Mouse (Mus musculus) brain, embryonic 18.5 days (tissue): ENCODE results near the gene Bag3.

Experiments used
- DNase-seq: peaks from one replicate; pipeline ENCODE4 v3.0.0-alpha.2; 2012; ENCODE audit warnings: low read depth, low spot score

Gene Bag3

DNA sequence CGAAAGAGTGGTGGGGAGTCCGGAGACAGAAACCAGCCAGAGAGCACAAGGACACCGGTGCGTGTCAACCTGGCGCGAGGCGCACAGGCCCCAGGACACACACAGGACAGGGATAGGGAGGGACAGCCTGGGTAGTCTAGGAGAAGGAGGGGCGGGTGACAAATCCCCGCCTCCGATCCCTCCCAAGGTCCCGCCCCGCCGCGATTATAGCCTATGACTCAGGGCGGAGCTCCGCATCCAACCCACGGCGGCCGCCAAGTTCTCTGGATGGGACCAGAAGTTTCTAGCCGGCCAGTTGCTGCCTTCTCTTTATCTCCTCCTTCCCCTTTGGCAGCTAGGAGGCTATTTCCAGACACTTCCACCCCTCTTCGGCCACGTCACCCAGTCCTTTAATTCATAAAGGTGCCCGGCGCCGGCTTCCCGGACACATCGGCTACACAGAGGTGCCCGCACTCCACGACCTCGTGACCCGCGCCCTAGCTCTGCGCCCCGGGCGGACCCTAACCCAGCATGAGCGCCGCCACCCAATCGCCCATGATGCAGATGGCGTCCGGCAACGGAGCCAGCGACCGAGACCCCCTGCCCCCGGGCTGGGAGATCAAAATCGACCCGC, at the start of gene Bag3:
Bag3 (plus strand) TSS at position 268 of the 613 bp plus-strand sequence.
- DNase-seq: no peak

DNA sequence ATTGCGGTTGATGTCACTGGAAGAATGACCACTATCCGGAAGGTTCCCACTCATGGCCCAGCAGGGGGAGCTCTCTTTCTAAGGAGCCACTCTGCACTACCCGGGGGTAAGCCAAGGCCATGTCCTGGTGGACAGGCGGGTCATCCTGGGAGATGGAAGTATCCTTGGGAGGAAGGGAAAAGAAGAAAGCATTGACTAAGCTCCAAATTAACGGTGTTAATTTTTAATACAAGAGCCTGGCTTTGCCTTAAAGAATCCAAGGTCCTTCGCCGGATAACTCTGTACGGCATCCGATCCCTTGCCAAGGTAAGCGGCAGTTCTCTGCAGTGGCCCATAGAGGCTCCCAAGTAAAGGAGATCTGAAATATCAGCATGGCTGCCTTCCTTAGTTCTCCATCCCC, 49.1 kb upstream of the Bag3 start:
- peak; percentile 30 for DNase-seq

DNA sequence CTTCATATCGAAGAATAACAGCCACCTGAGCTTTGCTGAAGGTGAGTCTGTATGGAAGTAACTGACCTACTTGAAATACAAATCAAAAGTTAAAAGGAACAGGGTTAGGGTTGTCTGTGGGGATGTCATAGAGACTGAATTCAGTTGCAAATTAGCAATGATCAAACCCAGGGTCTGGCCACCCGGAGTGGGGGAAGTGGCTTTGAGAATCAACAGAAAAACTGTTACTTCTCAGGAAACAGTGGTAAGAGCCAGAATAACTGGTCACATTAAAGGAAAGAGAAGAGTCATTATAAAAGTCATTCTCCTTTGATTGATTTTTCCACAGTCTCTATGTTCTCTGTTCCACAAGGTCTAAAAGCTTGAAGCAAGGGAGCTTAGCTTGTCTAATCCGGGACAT, 34.4 kb upstream of the Bag3 start:
- DNase-seq: no peak

DNA sequence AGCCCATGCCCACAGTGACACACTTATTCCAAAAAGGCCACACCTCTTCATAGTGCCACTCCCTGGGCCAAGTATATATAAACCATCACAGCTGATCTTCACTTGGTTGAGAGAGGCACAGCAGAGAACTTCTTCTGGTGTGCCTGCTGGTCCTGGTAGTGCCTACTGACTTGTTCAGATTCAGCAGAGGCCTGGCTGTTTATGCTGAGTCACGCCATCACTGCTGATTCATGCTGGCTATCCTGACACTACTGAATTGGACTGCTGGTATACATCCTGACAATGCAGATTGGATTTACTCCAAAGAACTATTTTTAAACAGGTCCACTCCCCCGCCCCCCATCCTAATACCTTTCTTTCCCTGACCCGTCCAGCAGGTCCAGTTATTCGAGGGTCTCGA, 28.9 kb upstream of the Bag3 start:
- DNase-seq: no peak

DNA sequence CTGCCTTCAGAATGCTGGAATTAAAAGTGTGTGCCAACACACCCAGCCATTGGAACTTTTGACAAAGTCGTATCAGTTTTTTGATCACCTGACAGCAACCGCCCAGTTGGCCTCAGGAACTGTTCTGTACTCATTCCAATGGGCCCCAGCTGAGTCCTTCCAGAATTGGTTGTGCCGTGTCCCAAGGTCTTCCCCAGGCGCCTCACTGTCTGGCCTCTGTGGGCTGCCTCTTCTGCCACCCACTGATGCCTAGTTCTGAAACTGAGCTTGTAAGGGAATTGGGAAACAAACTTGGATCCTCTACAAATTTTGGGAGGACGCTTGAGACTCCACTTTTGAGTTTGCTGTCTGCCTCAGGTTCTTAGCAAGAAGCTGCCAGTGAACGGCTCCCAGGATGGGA, 23.6 kb upstream of the Bag3 start:
- DNase-seq: no peak

DNA sequence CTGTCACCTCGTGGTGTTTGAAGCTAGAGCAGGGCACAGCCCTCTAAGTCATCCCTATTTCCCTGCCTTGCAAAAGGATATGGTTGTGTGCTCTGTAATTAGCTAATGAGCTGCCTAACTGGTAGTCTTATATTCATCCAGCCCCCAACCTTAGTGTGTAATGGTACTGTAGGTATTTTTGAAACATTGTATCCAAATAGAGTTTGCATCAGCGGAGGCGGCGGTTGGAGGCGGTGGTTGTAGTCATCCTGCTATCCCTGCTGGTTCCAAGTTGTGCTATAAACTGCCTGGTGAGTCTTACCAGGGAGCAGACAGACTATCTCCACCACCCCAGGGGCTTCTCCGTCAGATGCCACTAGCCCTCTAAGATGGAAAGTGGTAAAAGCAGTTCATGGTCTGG, 19.3 kb upstream of the Bag3 start:
- DNase-seq: no peak

DNA sequence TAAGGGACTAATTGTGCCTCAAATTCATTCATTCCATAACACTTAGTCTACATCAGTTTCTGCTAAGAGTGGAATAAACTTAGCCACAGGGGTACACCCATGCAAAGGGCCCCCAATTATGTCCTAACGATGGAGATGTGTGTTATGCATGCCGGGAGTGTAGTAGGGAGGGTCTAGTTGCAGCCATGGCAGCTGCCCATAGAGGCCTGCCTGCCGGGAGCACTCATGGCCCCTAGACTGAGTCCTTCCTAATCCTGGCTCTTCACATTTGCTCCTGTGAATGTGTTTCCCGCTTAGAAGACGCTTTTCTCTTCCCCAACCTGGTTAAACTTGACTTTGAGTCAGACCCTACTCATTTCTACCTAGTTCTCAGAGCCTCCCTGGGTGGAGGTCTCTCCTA, 11.5 kb upstream of the Bag3 start:
- DNase-seq: no peak

DNA sequence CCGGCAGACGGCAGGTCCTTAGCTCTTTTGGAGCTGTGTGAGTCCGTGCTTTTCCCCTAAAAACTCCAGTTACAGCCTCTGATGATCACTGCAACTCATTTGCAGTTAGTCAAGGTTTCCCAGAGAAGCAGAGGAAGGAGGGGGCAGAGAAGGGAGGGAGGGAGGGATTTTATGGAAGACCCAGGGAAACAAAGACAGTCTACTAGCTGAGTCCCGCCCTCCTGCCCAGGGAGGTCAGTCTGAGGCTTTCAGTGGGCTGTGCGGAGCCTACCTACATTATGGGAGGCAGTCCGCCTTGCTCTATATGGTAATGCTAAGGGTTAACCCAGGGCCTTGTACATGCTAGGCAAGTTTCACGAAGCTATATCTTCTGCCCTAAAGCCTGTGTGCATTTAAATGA, 9.9 kb upstream of the Bag3 start:
- DNase-seq: no peak

DNA sequence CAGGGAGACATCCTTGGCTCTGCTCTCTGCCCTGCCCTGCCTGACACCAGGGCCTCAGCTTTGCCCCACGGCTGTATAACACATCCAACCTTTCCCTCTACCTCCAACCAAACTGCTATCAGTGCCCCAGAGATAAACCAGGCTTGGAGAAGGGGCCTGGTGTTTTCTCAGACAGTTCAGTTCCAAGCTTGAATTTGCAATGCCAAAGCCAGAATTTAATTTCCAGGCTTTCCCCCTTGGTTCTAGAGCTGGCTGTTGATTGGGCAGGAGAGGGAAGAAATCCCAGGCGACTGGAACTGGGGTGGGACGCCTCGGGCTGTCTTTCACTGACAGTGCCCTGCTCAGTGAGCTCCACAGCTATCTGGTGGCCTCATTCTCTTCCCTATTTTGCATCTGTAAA, 9.1 kb upstream of the Bag3 start:
- no peak for DNase-seq

DNA sequence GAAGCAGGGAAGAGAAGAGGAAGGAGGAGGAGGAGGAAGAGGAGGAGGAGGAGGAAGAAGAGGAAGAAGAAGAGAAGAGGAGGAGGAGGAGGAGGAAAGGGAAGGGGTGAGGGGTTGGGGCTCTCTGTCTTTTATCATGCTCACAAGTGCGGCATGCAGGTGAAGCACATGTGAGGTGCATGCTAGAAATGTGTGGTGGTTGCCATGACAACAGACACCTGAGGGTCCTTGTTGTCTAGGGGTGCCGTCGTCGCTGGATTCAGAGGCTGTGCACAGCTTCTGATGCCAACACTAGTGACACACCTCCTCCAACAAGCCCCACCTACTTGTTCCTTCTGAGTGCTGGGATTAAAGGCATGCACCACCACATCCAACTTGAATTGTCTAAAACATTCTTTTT, 7.1 kb upstream of the Bag3 start:
- peak; percentile 40 for DNase-seq

DNA sequence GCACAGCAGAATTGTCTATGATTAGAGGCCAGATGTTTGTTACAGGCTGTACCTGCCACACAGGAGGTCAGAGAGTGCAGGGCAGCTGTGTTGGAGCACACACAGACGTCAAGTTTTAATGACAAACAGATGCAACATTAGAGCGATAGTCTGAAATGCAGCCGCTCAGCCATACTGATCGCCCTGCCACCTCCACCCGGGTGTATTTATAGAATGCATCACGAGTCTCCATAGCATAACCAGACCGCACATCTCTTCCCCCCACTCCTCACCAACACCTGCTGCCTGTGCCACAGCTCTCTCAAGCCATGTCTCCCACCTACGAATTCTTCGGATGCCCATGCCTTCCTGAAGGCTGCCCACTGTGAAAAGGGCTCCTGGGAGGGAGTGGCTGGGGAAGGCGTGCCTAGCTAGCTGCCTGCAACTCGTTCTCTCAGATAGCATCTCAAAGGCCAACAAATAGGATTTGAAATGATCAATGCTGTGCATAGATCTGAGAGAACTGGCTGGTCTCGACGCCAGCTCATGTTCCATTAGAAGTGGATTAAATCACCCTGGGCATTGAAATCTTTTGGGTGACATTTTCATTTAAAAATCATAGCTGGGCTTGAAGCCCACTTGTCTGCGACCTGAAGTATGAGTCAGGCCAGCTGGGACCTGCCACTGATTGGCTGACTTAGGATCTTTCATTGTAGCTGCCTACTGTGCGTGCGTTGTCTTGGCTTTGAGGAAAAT, 3.9 kb upstream of the Bag3 start:
- no peak for DNase-seq

DNA sequence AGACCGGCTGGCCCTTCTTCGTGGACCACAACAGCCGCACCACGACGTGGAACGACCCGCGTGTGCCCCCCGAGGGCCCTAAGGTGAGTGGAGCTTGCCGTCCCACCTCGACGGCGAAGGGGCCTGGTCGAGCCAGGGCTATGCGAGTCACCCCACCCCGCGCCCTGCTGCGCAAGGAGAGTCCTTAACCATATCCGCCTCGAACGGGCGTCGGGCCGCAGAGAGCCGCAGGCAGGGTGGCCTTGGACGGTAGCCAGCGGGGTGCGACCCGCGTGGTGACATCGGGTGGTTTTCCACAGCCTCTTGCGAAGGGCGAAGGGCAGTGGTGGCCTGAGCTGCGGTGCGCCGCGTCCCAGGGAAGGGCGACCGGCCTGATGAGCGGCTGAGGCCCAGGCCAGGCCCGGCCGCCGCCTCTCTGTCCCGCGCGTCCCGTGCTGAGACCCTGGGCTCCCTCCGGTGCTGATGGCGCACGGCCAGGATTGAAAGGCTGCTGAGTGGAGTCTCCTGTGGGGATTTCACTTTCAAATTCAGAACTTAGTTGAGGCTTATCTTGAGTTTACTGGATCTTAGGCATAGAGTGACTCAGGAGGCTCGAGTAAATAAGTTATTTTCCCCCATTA, 656 bp downstream of the Bag3 start:
- no peak for DNase-seq

DNA sequence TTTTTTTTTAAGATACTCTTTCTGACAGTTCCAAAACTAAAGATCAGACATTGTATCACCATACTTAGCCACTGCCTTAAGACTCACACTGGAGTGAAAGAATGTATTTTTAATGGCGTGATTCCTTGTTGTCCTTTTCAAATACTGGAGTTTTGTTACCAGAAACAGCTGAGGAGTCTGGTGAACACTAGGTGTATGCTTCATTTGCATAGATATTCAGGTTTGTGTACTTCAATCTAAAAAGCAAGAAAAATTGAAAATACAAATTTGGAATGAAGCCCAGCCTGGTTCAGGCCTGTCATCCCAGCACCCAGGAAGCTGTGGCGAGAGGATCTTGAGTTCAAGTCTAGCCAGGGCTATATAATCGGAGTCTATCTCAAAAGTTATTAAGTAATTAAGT, 1.2 kb downstream of the Bag3 start:
- DNase-seq: no peak

DNA sequence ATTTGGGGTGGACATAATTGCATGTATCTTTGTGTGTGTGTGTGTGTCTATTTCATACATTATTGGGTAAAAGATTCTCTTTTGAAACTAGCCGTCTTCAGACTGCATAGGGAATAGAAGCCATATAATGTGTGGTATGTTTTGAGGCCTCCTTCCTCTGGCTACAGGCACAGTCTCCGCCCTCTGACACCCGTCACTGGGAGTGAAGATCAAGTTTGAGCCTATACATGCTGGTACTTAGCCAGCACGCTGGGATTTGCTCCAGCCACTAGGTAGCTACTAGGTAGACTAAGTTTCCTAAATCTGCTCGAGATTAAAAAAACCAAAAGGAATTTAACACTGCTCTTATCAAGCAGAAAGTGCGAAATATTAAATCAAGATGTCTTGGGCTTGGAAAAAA, 3.2 kb downstream of the Bag3 start:
- no peak for DNase-seq

DNA sequence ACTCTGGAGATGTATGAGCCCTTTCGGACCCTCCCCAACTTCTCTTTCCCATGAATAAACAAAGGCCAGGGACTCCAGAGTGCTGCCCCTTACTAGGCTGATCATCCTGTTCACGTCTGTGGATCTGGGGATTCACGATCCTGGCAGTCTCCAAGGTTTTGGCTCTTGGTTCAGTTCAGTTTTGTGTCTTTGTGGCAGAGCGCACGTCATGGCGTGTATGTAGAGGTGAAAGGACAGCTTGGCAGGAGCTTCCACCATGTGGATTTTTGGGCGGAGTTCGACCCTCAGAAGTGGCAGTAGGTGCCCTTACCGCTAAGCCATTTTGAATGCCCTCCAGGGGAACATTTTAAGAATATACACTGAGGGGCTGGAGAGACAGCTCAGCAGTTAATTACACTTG, 5.2 kb downstream of the Bag3 start:
- no peak for DNase-seq

DNA sequence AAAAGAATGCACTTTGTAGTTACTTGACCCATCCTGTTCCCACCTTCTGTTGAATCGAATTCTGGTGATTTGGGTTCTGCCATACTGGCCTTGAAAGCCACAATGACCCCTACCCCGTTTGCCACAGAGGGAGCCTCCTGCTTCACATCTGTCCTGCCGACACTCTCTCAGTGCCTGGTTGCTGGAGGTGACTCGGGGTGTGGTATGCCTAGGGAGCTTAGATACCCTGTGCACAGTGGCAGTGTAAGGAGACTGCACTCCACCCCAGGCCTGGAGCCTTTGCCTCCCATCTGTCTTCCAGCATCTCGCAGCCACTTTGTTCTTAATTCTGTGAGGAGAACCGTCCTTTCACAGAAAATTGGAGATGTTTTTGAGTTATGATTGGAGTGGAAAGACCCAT, 5.7 kb downstream of the Bag3 start:
- no peak for DNase-seq

DNA sequence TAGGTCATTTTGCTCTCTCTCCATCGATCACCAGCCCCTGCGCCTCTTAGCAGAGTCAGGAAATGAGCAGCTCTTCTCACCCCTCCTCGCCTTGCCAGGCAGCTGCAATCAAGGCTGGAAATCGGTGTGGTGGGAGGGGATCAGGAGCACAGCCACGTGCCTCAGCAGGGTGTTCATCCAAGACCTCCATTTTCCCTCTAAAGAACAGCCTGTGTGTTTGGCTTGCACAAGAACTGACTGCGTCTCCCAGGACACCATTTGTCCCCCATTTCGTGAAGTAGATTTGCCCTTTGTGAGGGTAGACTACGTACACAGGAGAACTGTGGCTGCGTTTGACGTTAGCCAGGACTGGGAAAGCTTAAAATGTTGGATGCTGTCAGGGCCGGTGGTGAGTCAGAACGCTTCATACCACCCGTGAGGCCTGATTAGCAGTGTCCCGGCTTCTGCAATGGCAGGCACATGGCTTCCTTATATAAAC, 6.2 kb downstream of the Bag3 start:
- DNase-seq: no peak

DNA sequence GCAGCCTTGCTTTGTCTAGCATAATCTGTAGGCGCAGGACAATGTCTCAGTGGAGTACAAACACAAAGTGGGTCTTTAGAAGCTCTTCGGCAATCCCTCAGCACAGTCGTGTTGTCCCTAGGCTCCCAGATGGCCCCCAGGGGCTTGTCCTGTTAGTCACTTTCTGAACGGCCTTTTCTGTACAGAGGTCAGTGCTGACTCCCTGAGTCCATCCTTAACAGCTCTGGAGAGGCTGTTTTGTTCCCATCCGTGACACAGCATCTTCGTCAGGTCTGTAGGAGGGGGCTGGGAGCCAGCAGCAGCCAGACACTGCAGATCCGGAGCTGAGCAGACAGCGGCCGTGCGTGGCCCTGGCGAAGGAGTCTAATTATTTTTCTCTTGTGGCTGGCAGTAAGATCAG, 7.6 kb downstream of the Bag3 start:
- DNase-seq: no peak

DNA sequence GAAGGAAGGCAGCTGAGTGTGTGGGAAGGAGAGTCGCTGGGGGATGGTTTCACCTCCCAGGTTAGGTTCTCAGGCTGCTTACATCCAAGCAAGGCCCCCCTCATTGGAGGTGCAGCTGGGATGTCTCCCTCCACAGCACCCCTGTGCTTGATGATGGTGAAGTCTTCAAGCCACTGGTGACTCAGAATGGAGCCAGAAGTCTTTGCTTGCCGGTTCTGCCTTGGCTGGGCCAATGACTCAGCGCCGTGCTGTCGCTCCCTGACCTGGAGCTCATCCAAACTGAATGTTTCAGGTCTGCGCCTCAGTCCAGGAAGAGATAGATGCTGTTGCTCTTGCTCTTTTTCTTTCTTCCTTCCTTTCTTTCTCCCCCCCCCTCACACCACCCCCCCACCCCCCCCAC, 8.5 kb downstream of the Bag3 start:
- no peak for DNase-seq

DNA sequence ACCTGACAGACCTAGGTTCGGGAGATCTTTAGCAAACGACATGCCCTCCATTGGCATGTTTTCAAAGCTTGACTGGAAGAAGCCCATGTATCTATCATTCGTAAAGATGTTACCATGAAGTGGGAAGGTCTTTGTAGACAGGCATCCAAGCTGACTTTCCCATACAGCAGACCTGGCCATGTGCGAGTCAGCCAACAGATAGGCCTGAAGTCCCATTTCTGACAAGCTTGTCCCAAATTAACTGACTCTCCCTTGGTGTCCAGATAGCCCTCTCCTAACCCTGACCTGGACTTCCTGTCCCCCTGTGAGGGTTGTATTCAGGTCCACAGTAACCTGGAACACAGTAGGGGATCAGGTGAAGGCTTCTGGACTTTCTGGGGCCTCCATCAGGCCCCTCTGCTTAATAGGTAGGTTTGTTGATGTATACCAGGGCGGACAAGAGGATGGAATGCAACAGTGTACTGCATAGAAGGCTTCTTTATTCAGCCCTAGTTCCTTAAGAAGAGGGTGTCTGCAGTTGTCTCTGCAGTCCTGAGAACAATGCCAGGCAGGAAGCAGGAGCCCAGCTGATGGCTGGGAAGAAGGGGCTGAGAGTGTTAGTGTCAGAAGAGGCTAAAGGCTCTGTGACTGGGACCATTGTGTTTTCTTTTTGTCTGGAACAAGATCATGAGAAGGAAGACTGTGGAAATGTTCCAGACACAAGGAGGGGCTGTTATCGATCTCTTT, 9.2 kb downstream of the Bag3 start:
- DNase-seq: no peak

DNA sequence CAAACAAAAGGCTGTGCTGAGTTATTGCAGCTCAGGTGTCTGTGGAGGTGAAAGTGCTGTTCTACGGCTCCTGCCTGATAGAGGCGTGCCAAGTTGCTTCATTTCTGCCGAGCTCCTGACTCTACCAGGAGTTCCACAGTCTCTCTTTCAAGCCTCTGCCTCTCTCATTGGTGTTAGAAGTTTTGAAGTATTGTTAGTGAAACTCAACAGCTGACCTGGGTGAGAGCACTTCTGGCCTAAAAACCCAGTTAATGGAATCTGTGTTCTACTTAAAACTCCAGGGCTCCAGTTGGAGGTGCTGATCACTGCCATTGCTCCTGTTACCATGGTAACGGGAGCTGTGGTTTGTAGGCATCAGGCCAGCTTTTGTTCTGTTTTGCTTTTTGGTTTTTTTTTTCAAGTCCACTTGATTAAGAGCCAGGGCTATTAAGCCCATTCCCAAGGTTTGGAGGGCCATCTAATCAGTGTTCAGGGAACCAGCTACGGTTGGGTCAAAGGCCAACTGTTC, 11.6 kb downstream of the Bag3 start:
- DNase-seq: no peak

DNA sequence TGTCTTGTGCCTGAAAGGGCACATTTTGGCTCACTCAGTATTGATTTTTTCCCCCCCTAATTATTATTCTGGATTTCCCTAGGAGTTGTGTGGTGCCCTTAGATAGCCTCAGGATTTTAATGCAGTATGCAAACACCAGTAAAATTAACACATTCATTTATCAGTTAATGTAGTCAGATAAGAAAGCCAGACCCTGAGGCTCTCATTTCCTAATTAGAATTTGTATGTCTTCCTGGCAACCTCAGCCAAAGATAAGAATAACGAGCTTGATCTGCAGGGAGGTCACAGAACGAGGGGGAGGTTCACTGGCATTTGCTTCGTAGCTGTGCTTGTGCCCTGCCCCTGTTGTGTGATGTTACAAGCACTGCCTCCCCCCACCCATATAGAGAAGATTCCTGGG, 12.7 kb downstream of the Bag3 start:
- no peak for DNase-seq
